Mouse (Mus musculus) right cerebral cortex, postnatal 25 days (tissue): Measurements from ENCODE around the gene Olfr638.
"Not testable (repeated sequence)": the region's sequence is repeated elsewhere in the genome, so short reads cannot be mapped to it uniquely, and the experiment has no call there.

ENCODE experiments used
- DNase-seq: peaks from one replicate; pipeline ENCODE4 v3.0.0; 2022

The Olfr638 gene

GRCm38 (mm10) chr7:103998446-103998845 is at the start of gene Olfr638:
TSS of gene Olfr638 (plus strand) at chr7:103998746.
- DNase-seq = no peak

GRCm38 (mm10) chr7:103966873-103967272 is 31.7 kb upstream of the Olfr638 start:
- not testable (repeated sequence) for DNase-seq

- DNase-seq = no peak
Observed at GRCm38 (mm10) chr7:103970852-103971251, 27.7 kb upstream of the Olfr638 start, which contains the start of gene Olfr635. TSS of gene Olfr635 (plus strand) at chr7:103971152.

GRCm38 (mm10) chr7:103971782-103972181 is 26.8 kb upstream of the Olfr638 start:
- no peak for DNase-seq

GRCm38 (mm10) chr7:103999124-103999523 is 578 bp downstream of the Olfr638 start:
- no peak for DNase-seq

GRCm38 (mm10) chr7:104017203-104017602 is 18.7 kb downstream of the Olfr638 start, which contains the start of gene Olfr639:
TSS of gene Olfr639 (minus strand) at chr7:104017303.
- DNase-seq = no peak

- DNase-seq = no peak
Observed at GRCm38 (mm10) chr7:104018953-104019352, 20.4 kb downstream of the Olfr638 start.

GRCm38 (mm10) chr7:104021651-104022050 is 23.1 kb downstream of the Olfr638 start:
- no peak for DNase-seq

- no peak for DNase-seq
Observed at GRCm38 (mm10) chr7:104025473-104025872, 26.9 kb downstream of the Olfr638 start, which contains the start of gene Olfr640. TSS of gene Olfr640 (minus strand) at chr7:104025573.

- no peak for DNase-seq
Observed at GRCm38 (mm10) chr7:104026978-104027377, 28.4 kb downstream of the Olfr638 start.

GRCm38 (mm10) chr7:104035145-104035544 is 36.6 kb downstream of the Olfr638 start, which contains the start of gene Olfr641:
TSS of gene Olfr641 (plus strand) at chr7:104035445.
- no peak for DNase-seq

GRCm38 (mm10) chr7:104050745-104051144 is 52.2 kb downstream of the Olfr638 start:
- DNase-seq = no peak

GRCm38 (mm10) chr7:104052566-104052965 is 54.0 kb downstream of the Olfr638 start, which contains the start of gene Olfr642:
TSS of gene Olfr642 (minus strand) at chr7:104052666.
- no peak for DNase-seq
